Mouse (Mus musculus) kidney, adult 11 months (tissue): Measurements from ENCODE around the gene Plp2.
"Not testable (repeated sequence)": the region's sequence is repeated elsewhere in the genome, so short reads cannot be mapped to it uniquely, and the experiment has no call there.

Experiments used
- DNase-seq: peaks from one replicate; pipeline ENCODE4 v3.0.0; 2022

Plp2 gene

GRCm38 (mm10) chrX:7670921-7671623, at the start of gene Plp2:
TSS of gene Plp2 (minus strand) at chrX:7671390.
- peak; percentile 13 for DNase-seq

GRCm38 (mm10) chrX:7716058-7716457, 44.9 kb upstream of the Plp2 start:
- DNase-seq, result not testable (repeated sequence)

GRCm38 (mm10) chrX:7714135-7714899, 43.1 kb upstream of the Plp2 start, which contains the start of gene Wdr45:
TSS of gene Wdr45 (plus strand) at chrX:7714333.
- peak; percentile 97 for DNase-seq

GRCm38 (mm10) chrX:7713764-7714134, 42.6 kb upstream of the Plp2 start:
- not testable (repeated sequence) for DNase-seq

GRCm38 (mm10) chrX:7696954-7697381, 25.8 kb upstream of the Plp2 start, which contains the start of gene Gpkow:
TSS of gene Gpkow (plus strand) at chrX:7697131.
- DNase-seq, result peak; percentile 89

GRCm38 (mm10) chrX:7696520-7696919, 25.3 kb upstream of the Plp2 start:
- DNase-seq, result no peak

GRCm38 (mm10) chrX:7692862-7693261, 21.7 kb upstream of the Plp2 start:
- peak; percentile 30 for DNase-seq

- no peak for DNase-seq
Measured at GRCm38 (mm10) chrX:7690486-7690885, 19.3 kb upstream of the Plp2 start.

GRCm38 (mm10) chrX:7688321-7688720, 17.1 kb upstream of the Plp2 start:
- DNase-seq, result no peak

GRCm38 (mm10) chrX:7680864-7681263, 9.7 kb upstream of the Plp2 start, which contains the start of gene Magix:
TSS of gene Magix (minus strand) at chrX:7681251.
- DNase-seq, result peak; percentile 74

GRCm38 (mm10) chrX:7680057-7680412, 8.8 kb upstream of the Plp2 start:
- DNase-seq, result no peak

- peak; percentile 94 for DNase-seq
Measured at GRCm38 (mm10) chrX:7679405-7680056, 8.3 kb upstream of the Plp2 start.

GRCm38 (mm10) chrX:7678986-7679385, 7.8 kb upstream of the Plp2 start:
- no peak for DNase-seq

GRCm38 (mm10) chrX:7675001-7675380, 3.8 kb upstream of the Plp2 start:
- no peak for DNase-seq

- peak; percentile 35 for DNase-seq
Measured at GRCm38 (mm10) chrX:7674284-7675000, 3.3 kb upstream of the Plp2 start.

- DNase-seq, result no peak
Measured at GRCm38 (mm10) chrX:7673578-7674281, 2.5 kb upstream of the Plp2 start.

- DNase-seq, result peak; percentile 19
Measured at GRCm38 (mm10) chrX:7672739-7673138, 1.5 kb upstream of the Plp2 start.

- DNase-seq, result peak; percentile 61
Measured at GRCm38 (mm10) chrX:7670390-7670881, 754 bp downstream of the Plp2 start.

- DNase-seq, result no peak
Measured at GRCm38 (mm10) chrX:7665739-7666502, 5.3 kb downstream of the Plp2 start.

GRCm38 (mm10) chrX:7664791-7665190, 6.4 kb downstream of the Plp2 start:
- DNase-seq, result no peak

GRCm38 (mm10) chrX:7662936-7663335, 8.3 kb downstream of the Plp2 start:
- no peak for DNase-seq
